Mouse (Mus musculus) brain, embryonic 14.5 days (tissue): ENCODE measurements at regions not wholly inside any gene's neighbourhood (a gene's known extent, or its start where the extent isn't known, plus 50 kb on each side); places are given as distances from the start of the nearest gene placed in this dataset.

Experiments used
- CTCF ChIP-seq: fragments of 200-500 bp; IDR thresholded peaks from 2 replicates; pipeline ENCODE4 v1.5.1; 2012; ENCODE audit warnings: inconsistent platforms, mild to moderate bottlenecking, moderate library complexity, borderline replicate concordance; ENCODE audit not compliant: insufficient read depth, insufficient read length; ENCODE audit errors: extremely low read depth
- POLR2A ChIP-seq: fragments of 200-500 bp; IDR thresholded peaks from 2 replicates; pipeline ENCODE4 v1.6.1; 2012; ENCODE audit warnings: mild to moderate bottlenecking, inconsistent platforms, borderline replicate concordance; ENCODE audit not compliant: poor library complexity, insufficient read depth, insufficient read length, severe bottlenecking; ENCODE audit errors: extremely low read depth

DNA sequence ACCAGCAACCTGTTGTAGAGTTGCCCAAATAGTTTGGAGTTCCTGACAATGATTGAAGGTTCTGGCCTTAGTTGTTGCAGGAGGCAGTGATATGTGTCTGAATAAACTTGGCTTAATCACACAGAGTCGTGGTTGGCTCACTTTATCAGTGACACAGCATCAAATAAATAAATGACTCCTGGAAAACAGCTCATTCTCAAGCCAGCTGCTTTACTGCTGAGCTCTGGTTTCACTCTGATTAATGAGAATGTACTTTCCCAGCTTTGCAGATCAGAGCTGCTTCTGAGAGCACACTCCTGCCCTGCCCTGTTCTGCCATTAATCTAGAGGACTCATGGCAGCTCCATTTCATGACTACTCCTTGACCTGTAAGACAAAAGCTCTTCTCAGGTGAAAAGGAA, 171.3 kb upstream of the Gm11096 start:
- TF ChIP-seq POLR2A (no peak), CTCF (no peak)
